Mouse (Mus musculus) midbrain, postnatal 0 days (tissue): Measurements from ENCODE around the gene Ssr4. TPM values are rescaled to one million over a fixed set of nuclear protein-coding genes. Genes with fewer than 3 reads are reported as not detected.

Experiments used
- ATAC-seq: fragments of 200-750 bp; cut with Nextera tagmentation; 2 replicates; pipeline ENCODE4 v1.8.0; 2017; ENCODE audit warnings: moderate number of reproducible peaks, mild to moderate bottlenecking, moderate TSS enrichment, moderate library complexity; ENCODE audit not compliant: low FRiP score
- DNase-seq: peaks from one replicate; pipeline ENCODE4 v3.0.0-alpha.2; 2015; ENCODE audit warnings: low spot score
- H3K27ac ChIP-seq: fragments of 300-500 bp; sonication (generic); 2 replicates; pipeline ENCODE4 v1.5.1; 2014; ENCODE audit warnings: low read depth, mild to moderate bottlenecking, low read length, mixed read lengths
- H3K27me3 ChIP-seq: fragments of 300-500 bp; sonication (generic); 2 replicates; pipeline ENCODE4 v1.6.1; 2014; ENCODE audit warnings: low read length, control low read depth, mixed read lengths; ENCODE audit not compliant: insufficient read depth
- H3K36me3 ChIP-seq: fragments of 300-500 bp; sonication (generic); 2 replicates; pipeline ENCODE4 v1.6.1; 2014; ENCODE audit warnings: low read length, control low read depth, mixed read lengths; ENCODE audit not compliant: insufficient read depth
- H3K4me1 ChIP-seq: fragments of 300-500 bp; sonication (generic); 2 replicates; pipeline ENCODE4 v1.6.1; 2014; ENCODE audit warnings: mild to moderate bottlenecking, control low read depth, antibody characterized with exemption, low read length, mixed read lengths; ENCODE audit not compliant: insufficient read depth
- H3K4me2 ChIP-seq: fragments of 300-500 bp; sonication (generic); 2 replicates; pipeline ENCODE4 v1.6.1; 2014; ENCODE audit warnings: low read depth, mild to moderate bottlenecking, low read length, mixed read lengths; ENCODE audit not compliant: poor library complexity, severe bottlenecking
- H3K4me3 ChIP-seq: fragments of 300-500 bp; sonication (generic); 2 replicates; pipeline ENCODE4 v1.5.1; 2014; ENCODE audit warnings: low read depth, mild to moderate bottlenecking, low read length, moderate library complexity
- H3K9ac ChIP-seq: fragments of 300-500 bp; sonication (generic); replicated peaks from 2 replicates; pipeline ENCODE4 v1.6.1; 2014; ENCODE audit warnings: mild to moderate bottlenecking, low read length, moderate library complexity, mixed read lengths; ENCODE audit not compliant: poor library complexity, severe bottlenecking
- H3K9me3 ChIP-seq: fragments of 300-500 bp; sonication (generic); 2 replicates; pipeline ENCODE4 v1.6.1; 2016; ENCODE audit warnings: low read length, control low read depth
- CTCF ChIP-seq: IDR thresholded peaks from 2 replicates; pipeline ENCODE4 v1.5.1; 2016; ENCODE audit warnings: antibody characterized with exemption, mild to moderate bottlenecking
- WGBS: fragments of 180-500 bp; shearing (Covaris S2); extraction: QIAGEN DNeasy Blood & Tissue Kit; methylation state at CpG from one replicate; pipeline ENCODE4 v1.1.7; 2014; 5-methylcytosine and 5-hydroxymethylcytosine counted together
- polyA plus RNA-seq: library from polyadenylated mRNA; unstranded; fragments of >200 nt; fragmentation: Nextera tagmentation; extraction: Ambion mirVana; gene quantifications from 2 replicates; pipeline ENCODE4 v1.2.1, GENCODE M21; 2015
- total RNA-seq: library from RNA; depleted of rRNA; stranded (reverse); fragments of >200 nt; gene quantifications from 2 replicates; pipeline ENCODE4 v1.2.3, GENCODE M21; 2014

The Ssr4 gene
- total and polyA plus RNA-seq, 2 experiments from 2014 or later, result 99.8 to 166 TPM

- 53% methylated on average over 5 of the region's 5 CpGs for WGBS
- Histone ChIP-seq H3K27me3 (no peaks in the 10 kb centered on the region), H3K4me1 (no peaks in the 10 kb centered on the region), H3K36me3 (no peaks in the 10 kb centered on the region), H3K4me2 (no peak within 1 kb of the TSS), H3K27ac (no peak within 1 kb of the TSS), H3K4me3 (no peak within 1 kb of the TSS), H3K9me3 (no peaks in the 10 kb centered on the region), H3K9ac (no peak within 1 kb of the TSS)
- DNase-seq (peak; percentile 27), ATAC-seq (peak; percentile 66)
- no peak for TF ChIP-seq CTCF
These were observed 30.3 kb upstream of the Ssr4 start, which contains the start of gene Plxnb3 for GRCm38 (mm10) chrX:73756334-73757140. Gene Plxnb3, plus strand, starts transcription at chrX:73757090.

- WGBS, result 72% methylated on average over 13 of the region's 13 CpGs
- no peak overlapping the region for H3K9ac ChIP-seq
- no peak overlapping the region for H3K4me3 ChIP-seq
- no peak overlapping the region for H3K27ac ChIP-seq
- ATAC-seq, result no peak
- no peak overlapping the region for H3K4me2 ChIP-seq
- H3K36me3 ChIP-seq, result no peaks in the 10 kb centered on the region
- no peaks in the 10 kb centered on the region for H3K9me3 ChIP-seq
- TF ChIP-seq CTCF, result no peak
- H3K27me3 ChIP-seq, result no peaks in the 10 kb centered on the region
- H3K4me1 ChIP-seq, result no peaks in the 10 kb centered on the region
- peak; percentile 36 for DNase-seq
These were observed 28.1 kb upstream of the Ssr4 start for GRCm38 (mm10) chrX:73758611-73759290.

DNA sequence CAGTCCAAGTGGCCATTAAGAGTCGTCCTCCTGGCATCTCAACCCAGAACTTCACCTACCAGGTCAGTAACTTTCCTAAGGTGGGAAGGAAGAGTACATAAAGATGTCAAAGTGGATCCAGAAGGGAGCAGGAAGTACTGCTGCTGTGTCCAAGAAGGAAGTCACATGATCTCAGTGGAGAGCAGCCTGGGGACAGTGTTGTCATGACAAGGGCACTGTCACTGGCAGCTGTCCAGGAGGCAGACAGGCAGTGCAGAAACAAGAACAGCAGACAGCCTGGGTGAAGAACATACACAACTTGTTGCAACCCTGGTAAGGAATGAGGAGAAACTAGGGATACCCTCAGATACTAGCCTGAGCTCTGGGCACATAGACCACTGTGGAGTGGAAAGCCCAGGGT lies 21.5 kb upstream of the Ssr4 start:
- WGBS, result 79% methylated on average over 1 of the region's 1 CpGs
- H3K9ac ChIP-seq, result no peak overlapping the region
- no peaks in the 10 kb centered on the region for H3K9me3 ChIP-seq

GRCm38 (mm10) chrX:73767267-73767666 lies 19.6 kb upstream of the Ssr4 start:
- no peak overlapping the region for H3K4me2 ChIP-seq
- no peak for ATAC-seq
- no peaks in the 10 kb centered on the region for H3K36me3 ChIP-seq
- WGBS, result 69% methylated on average over 9 of the region's 9 CpGs
- peak; percentile 51 for TF ChIP-seq CTCF
- H3K4me1 ChIP-seq, result no peaks in the 10 kb centered on the region
- no peak overlapping the region for H3K27ac ChIP-seq
- H3K27me3 ChIP-seq, result no peaks in the 10 kb centered on the region
- H3K9ac ChIP-seq, result no peak overlapping the region
- no peaks in the 10 kb centered on the region for H3K9me3 ChIP-seq
- no peak overlapping the region for H3K4me3 ChIP-seq
- DNase-seq, result no peak

More for the DNA sequence above, 21.5 kb upstream of the Ssr4 start:
- DNase-seq (peak; percentile 25), ATAC-seq (no peak)
- no peak overlapping the region for H3K4me3 ChIP-seq
- TF ChIP-seq CTCF, result no peak
- H3K4me1 ChIP-seq, result no peaks in the 10 kb centered on the region
- no peak overlapping the region for H3K27ac ChIP-seq
- no peaks in the 10 kb centered on the region for H3K27me3 ChIP-seq
- H3K36me3 ChIP-seq, result no peaks in the 10 kb centered on the region
- no peak overlapping the region for H3K4me2 ChIP-seq

DNA sequence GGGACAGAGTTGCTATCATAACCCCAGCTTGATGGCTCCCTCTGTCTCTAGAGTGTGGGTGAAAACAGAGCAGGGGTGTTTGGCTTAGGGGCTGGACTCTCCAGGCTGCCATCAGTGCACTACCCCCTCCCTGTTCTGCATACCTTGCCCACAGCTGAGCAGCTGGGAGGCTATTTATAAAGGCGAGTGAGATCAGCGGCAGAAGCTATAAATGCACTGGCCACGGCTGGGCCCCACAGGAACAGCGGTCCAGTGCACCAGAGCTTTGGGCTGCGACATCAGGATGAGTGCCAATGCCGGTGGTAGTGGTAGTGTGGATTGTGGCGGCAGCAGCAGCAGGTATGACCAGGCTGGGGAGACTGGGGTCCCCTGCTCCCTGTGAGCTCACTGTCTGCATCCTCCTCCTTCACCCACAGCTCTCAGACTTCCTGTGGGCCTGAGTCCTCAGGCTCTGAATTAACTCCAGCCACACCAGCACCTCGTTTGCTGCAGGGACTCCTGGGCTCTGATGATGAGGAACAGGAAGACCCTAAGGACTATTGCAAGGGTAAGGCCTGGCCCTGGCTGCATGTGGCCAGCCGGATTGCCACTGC lies 12.6 kb upstream of the Ssr4 start, which contains the start of gene Srpk3:
Gene Srpk3 (plus strand): TSS at position 238 of the 593 bp plus-strand sequence.
- 65% methylated on average over 9 of the region's 9 CpGs for WGBS
- Histone ChIP-seq H3K27ac (no peak within 1 kb of the TSS), H3K4me2 (no peak within 1 kb of the TSS), H3K9ac (no peak within 1 kb of the TSS), H3K9me3 (no peaks in the 10 kb centered on the region), H3K36me3 (peaks cover 11% of the 10 kb centered on the region), H3K4me3 (no peak within 1 kb of the TSS), H3K27me3 (no peaks in the 10 kb centered on the region), H3K4me1 (no peaks in the 10 kb centered on the region)
- ATAC-seq, result no peak
- TF ChIP-seq CTCF, result no peak
- no peak for DNase-seq
